In genomic region chr10:92162473-92163011, GRCm38 (mm10) we compare ENCODE assay signal across 8 mouse cellular contexts.
A peak's percentile ranks its signal among the peaks of the same experiment; 100 is the strongest.
DNase-seq lines count a peak whose midpoint lies in the region; ATAC-seq and TF ChIP-seq lines count a peak whose summit lies in the region.

No protein-coding gene starts in this region.

- in situ Hi-C loops in Patski (cut with MboI; ENCODE audit: low pct_unique_long_range_greater_than_20kb) = no loop called here

- CTCF ChIA-PET in Patski (lab: Charles Lee) = no interaction called here

- no peaks in the 10 kb centered on the region for H3K36me3 ChIP-seq in heart, embryonic 14.5 days (ENCODE audit: control insufficient read depth, insufficient read depth, low read length)
- no peaks in the 10 kb centered on the region for H3K36me3 ChIP-seq in hindbrain, postnatal 0 days (ENCODE audit: insufficient read depth, low read length)
- H3K36me3 ChIP-seq in liver, embryonic 15.5 days (replicated peaks) = no peaks in the 10 kb centered on the region

- H3K27ac ChIP-seq in heart, embryonic 14.5 days (replicated peaks in 1 of 2; ENCODE audit: control insufficient read depth in 1 of 2, insufficient read depth in 1 of 2, low read depth in 2 of 2, low read length in 2 of 2) = no peak overlapping the region
- H3K27ac ChIP-seq in hindbrain, postnatal 0 days = peak overlapping the region; percentile 89
- H3K27ac ChIP-seq in liver, embryonic 15.5 days (replicated peaks) = no peak overlapping the region

- H3K9ac ChIP-seq in heart, embryonic 14.5 days (ENCODE audit: low read length) = peak overlapping the region; percentile 10
- H3K9ac ChIP-seq in hindbrain, postnatal 0 days (replicated peaks; ENCODE audit: low read length) = peak overlapping the region; percentile 88
- no peak overlapping the region for H3K9ac ChIP-seq in liver, embryonic 15.5 days

- POLR2A ChIA-PET in Patski (lab: Charles Lee) = no interaction called here

- H3K4me2 ChIP-seq in heart, embryonic 14.5 days (ENCODE audit: low read length) = peak overlapping the region; percentile 72
- H3K4me2 ChIP-seq in hindbrain, postnatal 0 days (ENCODE audit: low read depth, low read length) = peak overlapping the region; percentile 72
- H3K4me2 ChIP-seq in liver, embryonic 15.5 days = peak overlapping the region; percentile 29

- H3K4me1 ChIP-seq in heart, embryonic 14.5 days (ENCODE audit: control insufficient read depth in 2 of 2, insufficient read depth in 2 of 2, low read length in 2 of 2) = peaks cover 0 to 9% of the 10 kb centered on the region in 2 experiments; a peak in 1 of 4 replicates
- H3K4me1 ChIP-seq in hindbrain, postnatal 0 days (ENCODE audit: insufficient read depth, low read length) = no peaks in the 10 kb centered on the region
- H3K4me1 ChIP-seq in liver, embryonic 15.5 days (replicated peaks) = no peaks in the 10 kb centered on the region; the same call in 1 of the 2 replicates

- no peak for TF ChIP-seq CTCF in Patski (IDR thresholded peaks at IDR 0.05)
- TF ChIP-seq CTCF in hindbrain, postnatal 0 days (IDR thresholded peaks at IDR 0.05; ENCODE audit: low read depth) = peak; percentile 5; the same call in 1 of the 2 replicates

- DNase-seq in heart, adult 8-10 months (ENCODE audit: low spot score) = no peak
- DNase-seq in Patski (ENCODE audit: low read depth, low spot score) = no peak
- peak; percentile 72 for DNase-seq in embryo, embryonic 9.5 days (ENCODE audit: extremely low spot score)
- DNase-seq in hindbrain, postnatal 0 days (ENCODE audit: low spot score) = peak; percentile 68
- DNase-seq in retina, postnatal 7 days (ENCODE audit: low read depth, low spot score) = peak; percentile 25
- DNase-seq in spleen, adult 18-20 months = no peak

- 3% methylated on average over 29 of the region's 29 CpGs for WGBS in heart, embryonic 14.5 days
- WGBS in hindbrain, postnatal 0 days = 1% methylated on average over 29 of the region's 29 CpGs
- 2% methylated on average over 29 of the region's 29 CpGs for WGBS in liver, embryonic 15.5 days (ENCODE audit: insufficient replicate concordance)

- H3K9me3 ChIP-seq in heart, embryonic 14.5 days (ENCODE audit: control insufficient read depth, low read length) = no peaks in the 10 kb centered on the region
- H3K9me3 ChIP-seq in hindbrain, postnatal 0 days (ENCODE audit: low read length) = no peaks in the 10 kb centered on the region
- H3K9me3 ChIP-seq in liver, embryonic 15.5 days (replicated peaks) = no peaks in the 10 kb centered on the region

- peaks cover 12% of the 10 kb centered on the region; the same call in 1 of the 2 replicates for H3K27me3 ChIP-seq in heart, embryonic 14.5 days (ENCODE audit: control insufficient read depth, insufficient read depth, low read length)
- peaks cover 13% of the 10 kb centered on the region for H3K27me3 ChIP-seq in Patski
- no peaks in the 10 kb centered on the region for H3K27me3 ChIP-seq in hindbrain, postnatal 0 days (ENCODE audit: insufficient read depth, low read length)
- H3K27me3 ChIP-seq in liver, embryonic 15.5 days = peaks cover 15% of the 10 kb centered on the region

- H3K4me3 ChIP-seq in heart, embryonic 14.5 days (ENCODE audit: control insufficient read depth in 1 of 2, insufficient read depth in 1 of 2, low read depth in 1 of 2, low read length in 2 of 2) = peak overlapping the region; percentile 35 to 42
- H3K4me3 ChIP-seq in hindbrain, postnatal 0 days (ENCODE audit: low read length) = peak overlapping the region; percentile 67
- H3K4me3 ChIP-seq in liver, embryonic 15.5 days (replicated peaks) = no peak overlapping the region

- ATAC-seq in heart, embryonic 14.5 days (ENCODE audit: insufficient number of reproducible peaks, insufficient read depth, low FRiP score, low read depth) = no peak; the same call in 1 of the 2 replicates
- peak; percentile 34 for ATAC-seq in Patski
- ATAC-seq in hindbrain, postnatal 0 days = peak; percentile 52
- no peak for ATAC-seq in liver, embryonic 15.5 days (ENCODE audit: insufficient read depth)

Comparison
In these comparisons a context has a peak if more than half of its experiments do, and no peak if none do; other contexts are left out.
1. ATAC-seq: peak in Patski (single experiment) and hindbrain, postnatal 0 days (single experiment); none in heart, embryonic 14.5 days (single experiment) and liver, embryonic 15.5 days (single experiment).
2. DNase-seq: peak in embryo, embryonic 9.5 days (single experiment), hindbrain, postnatal 0 days (single experiment) and retina, postnatal 7 days (single experiment); none in heart, adult 8-10 months (single experiment), Patski (single experiment) and spleen, adult 18-20 months (0 of 2).
3. Peak in every context shown above with its lines, with median percentiles within 50 percentile points of each other: H3K4me2 ChIP-seq.